Mouse (Mus musculus) midbrain, embryonic 14.5 days (tissue): ENCODE results near the gene Tead1. TPM values are rescaled to one million over a fixed set of nuclear protein-coding genes. Genes with fewer than 3 reads are reported as not detected.

ENCODE experiments used
- ATAC-seq: fragments of 200-750 bp; cut with Nextera tagmentation; 2 replicates; pipeline ENCODE4 v1.8.0; 2017; ENCODE audit warnings: moderate number of reproducible peaks, moderate library complexity; ENCODE audit not compliant: low FRiP score, low TSS enrichment
- DNase-seq: peaks from one replicate; pipeline ENCODE4 v3.0.0-alpha.2; 2015
- H3K27ac ChIP-seq: fragments of 300-500 bp; sonication (generic); replicated peaks from 2 replicates; pipeline ENCODE4 v1.5.1; 2014; ENCODE audit warnings: mild to moderate bottlenecking, low read depth, low read length, moderate library complexity
- H3K27me3 ChIP-seq: fragments of 300-500 bp; sonication (generic); 2 replicates; pipeline ENCODE4 v1.6.1; 2014; ENCODE audit warnings: low read length, control low read depth, mixed read lengths; ENCODE audit not compliant: control insufficient read depth, insufficient read depth
- H3K36me3 ChIP-seq: fragments of 300-500 bp; sonication (generic); 2 replicates; pipeline ENCODE4 v1.6.1; 2014; ENCODE audit warnings: low read length, control low read depth; ENCODE audit not compliant: control insufficient read depth, insufficient read depth
- H3K4me1 ChIP-seq: fragments of 300-500 bp; sonication (generic); 2 replicates; pipeline ENCODE4 v1.6.1; 2014; ENCODE audit warnings: mild to moderate bottlenecking, antibody characterized with exemption, low read length, control low read depth; ENCODE audit not compliant: control insufficient read depth, insufficient read depth
- H3K4me2 ChIP-seq: fragments of 300-500 bp; sonication (generic); 2 replicates; pipeline ENCODE4 v1.6.1; 2014; ENCODE audit warnings: mild to moderate bottlenecking, low read length, moderate library complexity
- H3K4me3 ChIP-seq: fragments of 300-500 bp; sonication (generic); replicated peaks from 2 replicates; pipeline ENCODE4 v1.5.1; 2014; ENCODE audit warnings: low read depth, low read length
- H3K9ac ChIP-seq: fragments of 300-500 bp; sonication (generic); replicated peaks from 2 replicates; pipeline ENCODE4 v1.6.1; 2014; ENCODE audit warnings: mild to moderate bottlenecking, low read length, moderate library complexity
- H3K9me3 ChIP-seq: fragments of 300-500 bp; sonication (generic); 2 replicates; pipeline ENCODE4 v1.6.1; 2016; ENCODE audit warnings: low read length, control low read depth, mixed read lengths; ENCODE audit not compliant: control insufficient read depth
- WGBS: fragments of 180-500 bp; shearing (Covaris S2); extraction: QIAGEN DNeasy Blood & Tissue Kit; methylation state at CpG from one replicate; pipeline ENCODE4 v1.1.7; 2014; 5-methylcytosine and 5-hydroxymethylcytosine counted together
- polyA plus RNA-seq: library from polyadenylated mRNA; unstranded; fragments of >200 nt; fragmentation: Nextera tagmentation; extraction: Ambion mirVana; gene quantifications from 2 replicates; pipeline ENCODE4 v1.2.1, GENCODE M21; 2014

Tead1 gene
- polyA plus RNA-seq, 1 experiment from 2014 or later, result 10.7 TPM

DNA sequence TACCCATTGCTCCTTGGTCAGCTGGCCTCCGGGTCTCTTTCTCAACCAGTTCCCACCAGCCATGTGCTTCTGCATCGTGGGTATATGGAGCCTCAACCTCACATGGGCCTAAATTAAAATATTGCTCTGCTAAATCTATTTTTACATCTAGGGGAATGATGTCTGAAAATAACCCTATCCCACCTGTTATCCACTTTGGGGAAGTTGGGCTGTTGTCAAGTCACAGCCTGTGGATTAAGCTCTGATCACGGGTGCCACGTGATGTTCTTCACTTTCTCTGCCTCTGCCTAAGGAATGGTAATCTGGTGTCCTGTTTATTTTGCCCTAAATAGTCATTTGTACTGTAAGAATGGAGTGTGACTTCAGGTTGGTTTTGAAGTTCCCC lies 17.7 kb downstream of the Tead1 start:
- no peaks in the 10 kb centered on the region for H3K27me3 ChIP-seq
- H3K9ac ChIP-seq, result no peak overlapping the region; the same call in 1 of the 2 replicates
- H3K4me3 ChIP-seq, result no peak overlapping the region
- DNase-seq (no peak), ATAC-seq (no peak)
- 46% methylated on average over 4 of the region's 4 CpGs for WGBS
- H3K9me3 ChIP-seq, result no peaks in the 10 kb centered on the region
- H3K4me1 ChIP-seq, result peaks cover 38% of the 10 kb centered on the region
- no peaks in the 10 kb centered on the region for H3K36me3 ChIP-seq
- H3K4me2 ChIP-seq, result peak overlapping the region; percentile 21; the same call in 1 of the 2 replicates
- peak overlapping the region; percentile 52; the same call in 1 of the 2 replicates for H3K27ac ChIP-seq

GRCm38 (mm10) chr7:112697162-112697841 lies 18.2 kb downstream of the Tead1 start:
- no peak overlapping the region; the same call in 1 of the 2 replicates for H3K9ac ChIP-seq
- 9% methylated on average over 10 of the region's 10 CpGs for WGBS
- no peak overlapping the region for H3K4me3 ChIP-seq
- H3K4me2 ChIP-seq, result peak overlapping the region; percentile 21; the same call in 1 of the 2 replicates
- peak overlapping the region; percentile 52 for H3K27ac ChIP-seq
- H3K9me3 ChIP-seq, result no peaks in the 10 kb centered on the region
- ATAC-seq (0 out of 2 replicates have a peak, but pooled peaks have one; percentile 24), DNase-seq (peak; percentile 60)
- peaks cover 38% of the 10 kb centered on the region for H3K4me1 ChIP-seq
- H3K27me3 ChIP-seq, result no peaks in the 10 kb centered on the region
- H3K36me3 ChIP-seq, result no peaks in the 10 kb centered on the region

DNA sequence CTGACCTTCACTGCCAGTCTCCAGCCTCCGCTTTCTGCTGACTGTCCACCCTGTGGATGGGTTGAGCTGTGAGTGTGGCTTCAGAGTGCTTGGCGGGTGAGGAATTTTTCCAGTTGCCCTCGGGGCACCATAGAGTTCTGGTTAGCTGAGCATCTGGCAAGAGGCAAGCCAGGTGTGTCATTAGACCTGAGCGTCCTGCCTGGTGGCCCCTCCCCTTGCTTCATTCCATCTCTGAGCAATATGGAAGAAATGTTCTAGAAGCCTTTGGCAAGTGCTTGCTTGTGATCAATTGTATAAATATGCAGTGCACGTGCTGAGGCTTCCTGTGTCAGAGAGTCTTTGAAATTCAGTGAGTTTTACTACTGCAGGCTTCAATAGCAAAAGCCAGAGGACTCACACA lies 21.0 kb downstream of the Tead1 start:
- peak overlapping the region; percentile 5; the same call in 1 of the 2 replicates for H3K27ac ChIP-seq

DNA sequence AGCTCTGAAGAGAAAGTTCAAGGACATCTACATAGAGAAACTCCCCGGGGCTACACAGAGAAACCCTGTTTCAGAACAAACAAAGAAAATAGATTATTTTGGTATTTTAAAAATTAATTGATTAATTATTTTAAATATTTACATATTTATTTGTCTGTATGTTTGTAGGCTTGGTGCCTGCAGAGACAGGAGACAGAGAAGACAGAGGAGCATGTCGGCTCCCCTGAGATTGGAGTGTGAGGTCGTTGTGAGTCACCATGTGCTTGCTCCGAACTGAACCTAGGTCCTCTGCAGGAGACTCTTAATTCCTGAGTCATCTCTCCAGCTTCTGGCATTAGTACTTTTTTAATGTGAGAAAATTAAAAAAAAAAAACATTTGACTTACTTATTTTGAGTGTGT lies 24.2 kb downstream of the Tead1 start:
- 84% methylated on average over 4 of the region's 4 CpGs for WGBS
- no peaks in the 10 kb centered on the region for H3K27me3 ChIP-seq
- H3K4me3 ChIP-seq, result no peak overlapping the region
- no peaks in the 10 kb centered on the region for H3K9me3 ChIP-seq
- no peak for DNase-seq
- no peaks in the 10 kb centered on the region for H3K36me3 ChIP-seq
- H3K27ac ChIP-seq, result no peak overlapping the region
- H3K4me2 ChIP-seq, result no peak overlapping the region
- no peak overlapping the region for H3K9ac ChIP-seq
- H3K4me1 ChIP-seq, result peaks cover 11% of the 10 kb centered on the region
- ATAC-seq, result no peak

More for the DNA sequence above, 21.0 kb downstream of the Tead1 start:
- Histone ChIP-seq H3K4me3 (no peak overlapping the region), H3K36me3 (no peaks in the 10 kb centered on the region), H3K4me2 (no peak overlapping the region), H3K9ac (no peak overlapping the region), H3K9me3 (no peaks in the 10 kb centered on the region), H3K4me1 (peaks cover 38% of the 10 kb centered on the region), H3K27me3 (no peaks in the 10 kb centered on the region)
- ATAC-seq (no peak), DNase-seq (peak; percentile 61)
- 63% methylated on average over 5 of the region's 5 CpGs for WGBS

DNA sequence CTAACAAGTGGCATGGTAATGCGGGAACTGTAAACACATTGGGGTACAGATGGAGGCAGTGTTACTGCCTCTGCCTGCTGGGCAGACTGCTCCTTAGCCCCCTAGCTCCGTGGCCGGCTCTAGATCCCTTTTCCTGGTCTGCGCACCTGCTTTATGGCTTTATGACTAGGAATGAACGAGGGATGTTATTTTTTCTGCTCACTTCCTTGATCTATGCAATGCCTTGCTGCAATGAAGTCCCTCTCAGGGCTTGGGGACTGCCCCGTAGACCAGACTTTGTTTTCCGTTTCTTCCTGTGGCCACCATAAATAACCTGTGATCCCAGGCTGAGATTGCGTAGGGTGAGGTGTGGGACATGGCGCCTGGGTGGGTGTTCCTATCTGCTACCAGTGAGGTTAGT lies 26.8 kb downstream of the Tead1 start:
- Histone ChIP-seq H3K36me3 (no peaks in the 10 kb centered on the region), H3K27me3 (no peaks in the 10 kb centered on the region), H3K4me2 (no peak overlapping the region), H3K4me1 (no peaks in the 10 kb centered on the region), H3K9ac (no peak overlapping the region), H3K4me3 (no peak overlapping the region), H3K9me3 (no peaks in the 10 kb centered on the region), H3K27ac (no peak overlapping the region)
- ATAC-seq (no peak), DNase-seq (no peak)
- WGBS, result 90% methylated on average over 9 of the region's 9 CpGs

DNA sequence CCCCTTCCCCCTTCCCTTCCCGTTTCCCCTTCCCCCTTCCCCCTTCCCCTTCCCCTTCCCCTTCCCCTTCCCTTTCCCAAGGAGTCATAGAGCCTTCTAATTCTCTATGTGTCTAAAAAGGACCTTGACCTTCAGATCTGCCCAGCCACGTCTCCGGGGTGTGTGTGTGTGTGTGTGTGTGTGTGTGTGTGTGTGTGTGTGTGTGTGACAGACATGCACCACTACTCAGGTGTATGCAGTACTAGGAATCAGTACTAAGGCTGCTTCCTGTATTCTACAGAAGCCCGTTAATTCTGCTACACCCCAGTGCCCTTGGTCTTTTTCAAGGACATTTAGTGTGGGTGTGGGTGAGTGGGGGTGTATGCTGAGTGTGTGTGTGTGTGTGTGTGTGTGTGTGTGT lies 27.6 kb downstream of the Tead1 start:
- H3K4me2 ChIP-seq, result no peak overlapping the region
- no peaks in the 10 kb centered on the region for H3K9me3 ChIP-seq
- DNase-seq (no peak), ATAC-seq (no peak)
- H3K9ac ChIP-seq, result no peak overlapping the region
- no peak overlapping the region for H3K4me3 ChIP-seq
- no peaks in the 10 kb centered on the region for H3K27me3 ChIP-seq
- H3K36me3 ChIP-seq, result no peaks in the 10 kb centered on the region
- H3K4me1 ChIP-seq, result no peaks in the 10 kb centered on the region
- 78% methylated on average over 3 of the region's 4 CpGs for WGBS
- no peak overlapping the region for H3K27ac ChIP-seq

DNA sequence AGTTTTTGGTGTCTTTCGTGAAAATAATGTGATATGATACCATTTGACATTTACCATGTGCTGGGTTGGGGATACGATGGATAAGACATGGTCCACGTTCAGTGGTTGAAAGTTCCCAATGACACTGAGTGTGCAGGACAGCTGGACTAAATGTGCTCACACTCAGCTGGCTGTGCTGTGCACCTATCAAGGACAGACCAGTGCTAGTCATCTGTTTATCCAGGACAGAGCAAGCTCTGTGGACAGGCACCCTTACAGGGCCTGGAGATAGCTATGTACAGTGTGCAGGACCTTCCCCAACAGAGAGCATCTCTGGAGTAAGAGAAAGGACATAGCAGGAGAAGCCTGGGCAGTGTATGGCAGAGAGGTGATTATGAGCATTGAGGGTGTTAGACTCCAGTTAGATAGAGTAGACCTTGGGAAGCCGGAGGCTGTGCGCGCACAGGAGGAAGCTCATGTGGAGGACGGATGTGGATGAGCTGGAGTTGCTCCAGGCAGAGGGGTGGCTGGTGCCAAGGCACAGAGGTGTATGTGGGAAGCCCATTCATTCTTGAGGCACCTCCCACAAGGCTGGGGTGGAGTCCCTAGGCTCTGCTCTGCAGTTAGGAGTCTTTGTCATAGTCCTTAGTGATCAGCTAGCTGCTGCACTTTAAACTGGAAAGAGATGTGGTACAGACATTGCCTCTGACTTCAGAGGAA lies 31.4 kb downstream of the Tead1 start:
- H3K36me3 ChIP-seq, result no peaks in the 10 kb centered on the region
- DNase-seq, result no peak
- no peak overlapping the region for H3K4me2 ChIP-seq
- no peak overlapping the region for H3K27ac ChIP-seq
- WGBS, result 94% methylated on average over 7 of the region's 7 CpGs
- no peaks in the 10 kb centered on the region for H3K27me3 ChIP-seq
- H3K9me3 ChIP-seq, result no peaks in the 10 kb centered on the region
- no peak overlapping the region for H3K4me3 ChIP-seq
- no peaks in the 10 kb centered on the region for H3K4me1 ChIP-seq
- H3K9ac ChIP-seq, result no peak overlapping the region
- no peak for ATAC-seq

- DNase-seq, result no peak
- no peaks in the 10 kb centered on the region for H3K4me1 ChIP-seq
- no peaks in the 10 kb centered on the region for H3K9me3 ChIP-seq
- no peaks in the 10 kb centered on the region for H3K27me3 ChIP-seq
- H3K4me3 ChIP-seq, result no peak overlapping the region
- H3K9ac ChIP-seq, result no peak overlapping the region
- no peak for ATAC-seq
- H3K36me3 ChIP-seq, result no peaks in the 10 kb centered on the region
- H3K27ac ChIP-seq, result no peak overlapping the region
- WGBS, result 95% methylated on average over 5 of the region's 5 CpGs
- no peak overlapping the region for H3K4me2 ChIP-seq
Observed at GRCm38 (mm10) chr7:112711977-112712376, 32.9 kb downstream of the Tead1 start.

- ATAC-seq, result no peak
- H3K9me3 ChIP-seq, result no peaks in the 10 kb centered on the region
- H3K4me1 ChIP-seq, result no peaks in the 10 kb centered on the region
- no peaks in the 10 kb centered on the region for H3K36me3 ChIP-seq
- DNase-seq, result no peak
- 78% methylated on average over 5 of the region's 5 CpGs for WGBS
- H3K27me3 ChIP-seq, result no peaks in the 10 kb centered on the region
- H3K4me2 ChIP-seq, result no peak overlapping the region
- H3K9ac ChIP-seq, result no peak overlapping the region
- no peak overlapping the region for H3K4me3 ChIP-seq
- H3K27ac ChIP-seq, result no peak overlapping the region
Observed at GRCm38 (mm10) chr7:112713509-112713908, 34.4 kb downstream of the Tead1 start.
